Mouse (Mus musculus): Measurements from ENCODE around the gene Ss18l1. TPM values are rescaled to one million over a fixed set of nuclear protein-coding genes. Genes with fewer than 3 reads are reported as not detected.

Ss18l1 gene
- total and polyA plus RNA-seq, 3 experiments: 3.1 to 4.3 TPM; not detected in 1

DNA sequence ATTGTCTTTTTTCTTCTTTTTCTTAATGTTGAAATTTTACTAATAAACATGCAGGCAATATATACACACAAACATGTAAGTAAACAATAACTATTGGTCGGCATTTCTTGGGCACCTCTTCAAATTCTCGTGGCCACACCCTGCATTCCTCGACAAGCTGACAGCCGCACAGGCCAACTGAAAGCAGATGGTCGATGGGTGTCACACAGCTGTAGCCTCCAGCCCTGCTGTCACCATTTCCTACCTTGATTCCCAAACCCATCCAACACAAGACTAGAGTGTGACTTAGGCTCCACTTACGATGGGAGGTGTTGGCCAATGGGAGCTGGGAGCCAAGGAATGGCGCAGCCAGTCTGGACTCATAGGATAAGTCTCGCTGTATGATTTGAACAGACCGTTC lies 40.7 kb upstream of the Ss18l1 start:
- no peak overlapping the region for H3K4me3 ChIP-seq (ENCODE audit: control insufficient read depth in 1 of 2, insufficient read depth in 1 of 2, low read depth in 2 of 2, low read length in 2 of 2)
- no peak overlapping the region for H3K27ac ChIP-seq (ENCODE audit: control insufficient read depth, low read depth, low read length)
- H3K79me2 ChIP-seq (ENCODE audit: control insufficient read depth, insufficient read depth, low read length, poor library complexity): no peaks in the 10 kb centered on the region
- H3K4me1 ChIP-seq (ENCODE audit: control insufficient read depth in 1 of 2, insufficient read depth in 2 of 2, low read length in 2 of 2): peaks cover 0 to 3% of the 10 kb centered on the region in 2 experiments; a peak in 1 of 4 replicates
- no peak for DNase-seq (ENCODE audit: low read depth, low spot score)
- TF ChIP-seq ZNF384 (IDR thresholded peaks at IDR 0.05; ENCODE audit: low read depth, low read length) (no peak), MAZ (IDR thresholded peaks at IDR 0.05; ENCODE audit: low read depth, low read length) (no peak), SMC3 (IDR thresholded peaks at IDR 0.05; ENCODE audit: low read depth, low read length) (no peak), POLR2A (IDR thresholded peaks at IDR 0.05; ENCODE audit: control insufficient read depth in 1 of 2, insufficient read depth in 1 of 2, low read depth in 1 of 2, low read length in 2 of 2, poor library complexity in 1 of 2) (no peak), NRF1 (IDR thresholded peaks at IDR 0.05; ENCODE audit: insufficient read depth, low read depth, low read length, poor library complexity, severe bottlenecking) (no peak), GABPA (IDR thresholded peaks at IDR 0.05; ENCODE audit: low read depth, low read length) (no peak), TBP (IDR thresholded peaks at IDR 0.05; ENCODE audit: low read depth, low read length) (no peak), TCF12 (IDR thresholded peaks at IDR 0.05; ENCODE audit: low read depth, low read length) (no peak), CHD1 (IDR thresholded peaks at IDR 0.05; ENCODE audit: low read depth, low read length) (no peak), UBTF (IDR thresholded peaks at IDR 0.05; ENCODE audit: borderline replicate concordance, insufficient read depth, low read depth, low read length) (no peak), POLR2AphosphoS5 (IDR thresholded peaks at IDR 0.05; ENCODE audit: borderline replicate concordance, low read depth, low read length) (no peak), USF1 (IDR thresholded peaks at IDR 0.05; ENCODE audit: low read depth, low read length) (no peak), KAT2A (conservative IDR thresholded peaks at IDR 0.05; ENCODE audit: low read depth, low read length) (no peak), ZMIZ1 (IDR thresholded peaks at IDR 0.05; ENCODE audit: low read depth, low read length) (no peak), USF2 (IDR thresholded peaks at IDR 0.05; ENCODE audit: borderline replicate concordance in 1 of 2, insufficient read depth in 1 of 2, low read depth in 1 of 2, low read length in 2 of 2) (no peak), MAX (IDR thresholded peaks at IDR 0.05; ENCODE audit: low read length) (no peak)
- no peaks in the 10 kb centered on the region for H3K9me3 ChIP-seq (replicated peaks; ENCODE audit: insufficient read depth, low read length)
- H3K36me3 ChIP-seq (ENCODE audit: control insufficient read depth in 1 of 2, insufficient read depth in 2 of 2, low read length in 2 of 2): no peaks in the 10 kb centered on the region; a peak in 1 of 4 replicates
- no peak overlapping the region for H3K9ac ChIP-seq (ENCODE audit: control insufficient read depth, low read depth, low read length, poor library complexity, severe bottlenecking)
- peaks cover 10 to 14% of the 10 kb centered on the region in 2 experiments for H3K27me3 ChIP-seq (ENCODE audit: control insufficient read depth in 1 of 2, insufficient read depth in 2 of 2, low read length in 2 of 2)

DNA sequence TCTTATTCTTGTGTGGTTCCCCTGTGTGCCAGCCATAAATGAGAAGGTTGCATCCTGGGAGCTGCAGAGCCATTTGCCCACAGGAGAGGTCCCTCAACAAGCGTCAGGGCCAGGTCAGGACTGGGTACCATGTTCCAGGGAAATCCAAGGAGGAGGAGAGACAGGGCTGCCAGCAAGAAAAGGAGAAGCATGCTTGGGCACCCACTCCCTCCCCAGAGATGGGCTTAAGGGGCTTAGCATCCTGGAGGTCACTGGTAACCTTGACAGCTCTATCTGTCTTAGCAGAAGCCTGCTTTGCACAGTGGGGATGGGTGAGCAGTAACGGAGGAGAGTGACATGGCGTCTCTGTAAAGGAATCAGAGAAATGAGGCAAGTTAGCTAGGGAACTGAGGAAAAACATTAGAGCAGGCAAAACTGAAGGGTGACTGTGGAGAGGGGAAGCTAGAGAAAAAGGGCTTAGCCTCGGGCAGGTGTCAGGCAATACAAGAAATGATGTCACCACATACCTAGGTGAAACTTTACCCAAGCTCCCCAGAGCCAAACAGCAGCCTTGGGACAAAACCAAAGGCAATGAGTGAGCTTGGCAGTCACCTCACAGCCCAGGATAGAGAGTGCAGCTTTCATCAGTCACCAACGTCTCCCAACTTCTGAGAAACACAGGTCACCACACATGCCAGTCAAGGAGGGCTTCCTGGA lies 36.5 kb upstream of the Ss18l1 start:
- TF ChIP-seq TBP (IDR thresholded peaks at IDR 0.05; ENCODE audit: low read depth, low read length) (no peak), ZC3H11A (IDR thresholded peaks at IDR 0.05; ENCODE audit: low read depth, low read length) (no peak), POLR2AphosphoS5 (IDR thresholded peaks at IDR 0.05; ENCODE audit: borderline replicate concordance, low read depth, low read length) (no peak), GABPA (IDR thresholded peaks at IDR 0.05; ENCODE audit: low read depth, low read length) (no peak), TCF12 (IDR thresholded peaks at IDR 0.05; ENCODE audit: low read depth, low read length) (no peak), MYC (IDR thresholded peaks at IDR 0.05; ENCODE audit: low read depth, low read length) (no peak), RCOR1 (IDR thresholded peaks at IDR 0.05; ENCODE audit: low read depth, low read length) (no peak)
- H3K79me2 ChIP-seq (ENCODE audit: control insufficient read depth, insufficient read depth, low read length, poor library complexity): no peaks in the 10 kb centered on the region

More for the DNA sequence above, 36.5 kb upstream of the Ss18l1 start:
- Histone ChIP-seq H3K9ac (ENCODE audit: control insufficient read depth, low read depth, low read length, poor library complexity, severe bottlenecking) (no peak overlapping the region), H3K27me3 (ENCODE audit: control insufficient read depth in 1 of 2, insufficient read depth in 2 of 2, low read length in 2 of 2) (peaks cover 8 to 9% of the 10 kb centered on the region in 2 experiments), H3K4me3 (ENCODE audit: control insufficient read depth in 1 of 2, insufficient read depth in 1 of 2, low read depth in 2 of 2, low read length in 2 of 2) (no peak overlapping the region), H3K9me3 (replicated peaks; ENCODE audit: insufficient read depth, low read length) (no peaks in the 10 kb centered on the region), H3K36me3 (ENCODE audit: control insufficient read depth in 1 of 2, insufficient read depth in 2 of 2, low read length in 2 of 2) (no peaks in the 10 kb centered on the region), H3K4me1 (ENCODE audit: control insufficient read depth in 1 of 2, insufficient read depth in 2 of 2, low read length in 2 of 2) (no peaks in the 10 kb centered on the region), H3K27ac (ENCODE audit: control insufficient read depth, low read depth, low read length) (no peak overlapping the region)
- DNase-seq (ENCODE audit: low read depth, low spot score): no peak

Measured in MEL (cell line).